8 mouse cellular contexts compared by ENCODE assay signal in genomic region chr8:109917277-109917676, GRCm38 (mm10). TPM values are rescaled to one million over a fixed set of nuclear protein-coding genes. Genes with fewer than 3 reads are reported as not detected.
A peak's percentile ranks its signal among the peaks of the same experiment; 100 is the strongest.
DNase-seq lines count a peak whose midpoint lies in the region.

No protein-coding gene starts in this region.

- intact Hi-C loops in heart, postnatal 14 days (cut with DNase I), result loop anchor here (2.0 kb wide), 1 partner anchor 64 kb away; no protein-coding TSS in a partner anchor
- intact Hi-C loops in left cerebral cortex, postnatal 14 days (cut with DNase I), result loop anchor here (5.0 kb wide), 2 partner anchors 50 to 65 kb away; partner anchors contain the start of gene Phlpp2

- DNase-seq in ovary, postnatal 36 days (ENCODE audit: low spot score), result peak; percentile 15
- DNase-seq in ovary, adult 18-20 months (ENCODE audit: low spot score), result no peak
- peak; percentile 76 for DNase-seq in ZHBTc4 (ENCODE audit: low read depth, low spot score)
- peak; percentile 36 to 51 for DNase-seq in cerebellum, postnatal 36 days
- peak; percentile 21 to 53 for DNase-seq in heart, postnatal 14 days
- peak; percentile 55 to 71 for DNase-seq in left cerebral cortex, postnatal 14 days (ENCODE audit: low spot score in 2 of 2)
- DNase-seq in naive thymus-derived CD4-positive, alpha-beta T cell, adult 2 months (ENCODE audit: low read depth), result peak; percentile 64
- peak; percentile 25 to 28 for DNase-seq in urinary bladder, postnatal 36 days (ENCODE audit: low spot score in 2 of 2)

RNA-seq across cellular contexts. Expression of gene Marveld3, which starts 44.7 kb away (rescaled TPM):
- under 1 TPM; 0.29 to 0.31 TPM for total RNA-seq in heart, postnatal 14 days (2021)
- total RNA-seq in left cerebral cortex, postnatal 14 days (2021), result under 1 TPM in 1 of 2 experiments, not detected in 1; 0.17 TPM

RNA-seq across cellular contexts. Expression of gene Phlpp2, which starts 48.9 kb away (rescaled TPM):
- total RNA-seq in heart, postnatal 14 days (2021), result 1 to 10 TPM; 4.9 to 6.4 TPM
- 10 to 100 TPM; 31.2 to 34.7 TPM for total RNA-seq in left cerebral cortex, postnatal 14 days (2021)

Comparison
In these comparisons a context has a peak if more than half of its experiments do, and no peak if none do; other contexts are left out.
1. RNA of gene Phlpp2, which starts 48.9 kb away (total RNA-seq): 31.2 to 34.7 TPM in left cerebral cortex, postnatal 14 days; 4.9 to 6.4 TPM in heart, postnatal 14 days; every median in the first group is over 4 times any median in the second.